Mouse (Mus musculus) neural tube, embryonic 11.5 days (tissue): ENCODE measurements around the gene Tmem202. TPM values are rescaled to one million over a fixed set of nuclear protein-coding genes. Genes with fewer than 3 reads are reported as not detected.

Experiments
- ATAC-seq: fragments of 200-750 bp; cut with Nextera tagmentation; 2 replicates; pipeline ENCODE4 v1.8.0; 2017; ENCODE audit warnings: moderate number of reproducible peaks, mild to moderate bottlenecking, moderate TSS enrichment, moderate library complexity; ENCODE audit not compliant: insufficient read depth, low FRiP score, low TSS enrichment
- DNase-seq: peaks from one replicate; pipeline ENCODE4 v3.0.0-alpha.2; 2015; ENCODE audit warnings: low spot score
- H3K27ac ChIP-seq: fragments of 300-500 bp; sonication (generic); 2 replicates; pipeline ENCODE4 v1.5.1; 2014; ENCODE audit warnings: low read depth, mild to moderate bottlenecking, low read length
- H3K27me3 ChIP-seq: fragments of 300-500 bp; sonication (generic); 2 replicates; pipeline ENCODE4 v1.6.1; 2014; ENCODE audit warnings: mild to moderate bottlenecking, low read length, mixed read lengths; ENCODE audit not compliant: control insufficient read depth, insufficient read depth
- H3K36me3 ChIP-seq: fragments of 300-500 bp; sonication (generic); 2 replicates; pipeline ENCODE4 v1.6.1; 2014; ENCODE audit warnings: mild to moderate bottlenecking, low read length, moderate library complexity, mixed read lengths; ENCODE audit not compliant: control insufficient read depth, insufficient read depth
- H3K4me1 ChIP-seq: fragments of 300-500 bp; sonication (generic); 2 replicates; pipeline ENCODE4 v1.6.1; 2014; ENCODE audit warnings: low read length, mixed read lengths; ENCODE audit not compliant: control insufficient read depth, insufficient read depth
- H3K4me2 ChIP-seq: fragments of 300-500 bp; sonication (generic); 2 replicates; pipeline ENCODE4 v1.6.1; 2014; ENCODE audit warnings: low read depth, mild to moderate bottlenecking, moderate library complexity
- H3K4me3 ChIP-seq: fragments of 300-500 bp; sonication (generic); 2 replicates; pipeline ENCODE4 v1.5.1; 2014; ENCODE audit warnings: low read depth, low read length
- H3K9ac ChIP-seq: fragments of 300-500 bp; sonication (generic); 2 replicates; pipeline ENCODE4 v1.6.1; 2014; ENCODE audit warnings: mild to moderate bottlenecking, low read length
- H3K9me3 ChIP-seq: fragments of 300-500 bp; sonication (generic); 2 replicates; pipeline ENCODE4 v1.6.1; 2016; ENCODE audit warnings: low read length; ENCODE audit not compliant: control insufficient read depth
- WGBS: fragments of 180-500 bp; shearing (Covaris S2); extraction: QIAGEN DNeasy Blood & Tissue Kit; methylation state at CpG from one replicate; pipeline ENCODE4 v1.1.7; 2014; 5-methylcytosine and 5-hydroxymethylcytosine counted together
- polyA plus RNA-seq: library from polyadenylated mRNA; unstranded; fragments of >200 nt; fragmentation: Nextera tagmentation; extraction: Ambion mirVana; gene quantifications from 2 replicates; pipeline ENCODE4 v1.2.1, GENCODE M21; 2014

The Tmem202 gene
- polyA plus RNA-seq, 1 experiment from 2014 or later, result not detected

GRCm38 (mm10) chr9:59567111-59567510, 27.5 kb upstream of the Tmem202 start:
- H3K9me3 ChIP-seq, result no peaks in the 10 kb centered on the region
- WGBS, result 36% methylated on average over 6 of the region's 6 CpGs
- H3K27ac ChIP-seq, result no peak overlapping the region
- no peak overlapping the region for H3K4me2 ChIP-seq
- H3K4me3 ChIP-seq, result no peak overlapping the region
- no peak overlapping the region for H3K9ac ChIP-seq
- H3K27me3 ChIP-seq, result no peaks in the 10 kb centered on the region
- H3K36me3 ChIP-seq, result peaks cover 2% of the 10 kb centered on the region; the same call in 1 of the 2 replicates
- ATAC-seq (0 out of 2 replicates have a peak, but pooled peaks have one; percentile 58), DNase-seq (peak; percentile 73)
- no peaks in the 10 kb centered on the region for H3K4me1 ChIP-seq

- Histone ChIP-seq H3K4me2 (no peak overlapping the region), H3K27me3 (no peaks in the 10 kb centered on the region), H3K36me3 (peaks cover 5% of the 10 kb centered on the region), H3K9me3 (no peaks in the 10 kb centered on the region), H3K4me1 (no peaks in the 10 kb centered on the region), H3K9ac (no peak overlapping the region), H3K27ac (no peak overlapping the region), H3K4me3 (no peak overlapping the region)
- ATAC-seq (no peak), DNase-seq (peak; percentile 66)
- 28% methylated on average over 4 of the region's 4 CpGs for WGBS
Measured at GRCm38 (mm10) chr9:59565600-59565999, 26.0 kb upstream of the Tmem202 start.

- Histone ChIP-seq H3K27me3 (no peaks in the 10 kb centered on the region), H3K9me3 (no peaks in the 10 kb centered on the region), H3K4me3 (no peak overlapping the region), H3K4me1 (no peaks in the 10 kb centered on the region), H3K9ac (no peak overlapping the region), H3K4me2 (no peak overlapping the region), H3K27ac (no peak overlapping the region), H3K36me3 (no peaks in the 10 kb centered on the region; the same call in 1 of the 2 replicates)
- DNase-seq (no peak), ATAC-seq (no peak)
- 91% methylated on average over 4 of the region's 4 CpGs for WGBS
Measured at GRCm38 (mm10) chr9:59553719-59554118, 14.1 kb upstream of the Tmem202 start.

- WGBS, result 91% methylated on average over 5 of the region's 5 CpGs
- Histone ChIP-seq H3K9me3 (no peaks in the 10 kb centered on the region), H3K4me3 (no peak overlapping the region), H3K27me3 (no peaks in the 10 kb centered on the region), H3K4me1 (no peaks in the 10 kb centered on the region), H3K27ac (no peak overlapping the region), H3K36me3 (no peaks in the 10 kb centered on the region; the same call in 1 of the 2 replicates), H3K4me2 (no peak overlapping the region), H3K9ac (no peak overlapping the region)
- ATAC-seq, result no peak
- DNase-seq, result no peak
Measured at GRCm38 (mm10) chr9:59552610-59553009, 13.0 kb upstream of the Tmem202 start.

GRCm38 (mm10) chr9:59551620-59552031, 12.0 kb upstream of the Tmem202 start:
- Histone ChIP-seq H3K4me1 (no peaks in the 10 kb centered on the region), H3K27ac (no peak overlapping the region), H3K36me3 (no peaks in the 10 kb centered on the region; the same call in 1 of the 2 replicates), H3K4me3 (no peak overlapping the region), H3K4me2 (no peak overlapping the region), H3K27me3 (no peaks in the 10 kb centered on the region), H3K9ac (no peak overlapping the region), H3K9me3 (no peaks in the 10 kb centered on the region)
- WGBS, result 83% methylated on average over 3 of the region's 3 CpGs
- no peak for ATAC-seq
- no peak for DNase-seq

GRCm38 (mm10) chr9:59551017-59551416, 11.4 kb upstream of the Tmem202 start:
- no peak for DNase-seq
- Histone ChIP-seq H3K36me3 (no peaks in the 10 kb centered on the region; the same call in 1 of the 2 replicates), H3K9ac (no peak overlapping the region), H3K27me3 (no peaks in the 10 kb centered on the region), H3K4me3 (no peak overlapping the region), H3K4me1 (no peaks in the 10 kb centered on the region), H3K9me3 (no peaks in the 10 kb centered on the region), H3K27ac (no peak overlapping the region), H3K4me2 (no peak overlapping the region)
- 92% methylated on average over 5 of the region's 5 CpGs for WGBS
- ATAC-seq, result no peak

- Histone ChIP-seq H3K4me2 (no peak overlapping the region), H3K9me3 (no peaks in the 10 kb centered on the region), H3K36me3 (no peaks in the 10 kb centered on the region; the same call in 1 of the 2 replicates), H3K4me1 (no peaks in the 10 kb centered on the region), H3K9ac (no peak overlapping the region), H3K27ac (no peak overlapping the region), H3K27me3 (no peaks in the 10 kb centered on the region), H3K4me3 (no peak overlapping the region)
- ATAC-seq (no peak), DNase-seq (no peak)
- 88% methylated on average over 4 of the region's 4 CpGs for WGBS
Measured at GRCm38 (mm10) chr9:59550077-59550476, 10.4 kb upstream of the Tmem202 start.

GRCm38 (mm10) chr9:59548961-59549487, 9.4 kb upstream of the Tmem202 start:
- 78% methylated on average over 2 of the region's 2 CpGs for WGBS

GRCm38 (mm10) chr9:59547869-59548268, 8.2 kb upstream of the Tmem202 start:
- Histone ChIP-seq H3K27ac (no peak overlapping the region), H3K27me3 (no peaks in the 10 kb centered on the region), H3K36me3 (no peaks in the 10 kb centered on the region), H3K9ac (no peak overlapping the region), H3K4me2 (no peak overlapping the region), H3K4me3 (no peak overlapping the region), H3K9me3 (no peaks in the 10 kb centered on the region), H3K4me1 (no peaks in the 10 kb centered on the region)
- 93% methylated on average over 1 of the region's 1 CpGs for WGBS
- DNase-seq (no peak), ATAC-seq (no peak)

More at GRCm38 (mm10) chr9:59548961-59549487, 9.4 kb upstream of the Tmem202 start:
- Histone ChIP-seq H3K9ac (no peak overlapping the region), H3K9me3 (no peaks in the 10 kb centered on the region), H3K27me3 (no peaks in the 10 kb centered on the region), H3K4me1 (no peaks in the 10 kb centered on the region), H3K36me3 (no peaks in the 10 kb centered on the region), H3K4me2 (no peak overlapping the region), H3K27ac (no peak overlapping the region), H3K4me3 (no peak overlapping the region)
- DNase-seq, result no peak
- ATAC-seq, result no peak
